Mouse (Mus musculus): ENCODE results near the gene Rab3ip.
A peak's percentile ranks its signal among the peaks of the same experiment; 100 is the strongest.

The Rab3ip gene

DNA sequence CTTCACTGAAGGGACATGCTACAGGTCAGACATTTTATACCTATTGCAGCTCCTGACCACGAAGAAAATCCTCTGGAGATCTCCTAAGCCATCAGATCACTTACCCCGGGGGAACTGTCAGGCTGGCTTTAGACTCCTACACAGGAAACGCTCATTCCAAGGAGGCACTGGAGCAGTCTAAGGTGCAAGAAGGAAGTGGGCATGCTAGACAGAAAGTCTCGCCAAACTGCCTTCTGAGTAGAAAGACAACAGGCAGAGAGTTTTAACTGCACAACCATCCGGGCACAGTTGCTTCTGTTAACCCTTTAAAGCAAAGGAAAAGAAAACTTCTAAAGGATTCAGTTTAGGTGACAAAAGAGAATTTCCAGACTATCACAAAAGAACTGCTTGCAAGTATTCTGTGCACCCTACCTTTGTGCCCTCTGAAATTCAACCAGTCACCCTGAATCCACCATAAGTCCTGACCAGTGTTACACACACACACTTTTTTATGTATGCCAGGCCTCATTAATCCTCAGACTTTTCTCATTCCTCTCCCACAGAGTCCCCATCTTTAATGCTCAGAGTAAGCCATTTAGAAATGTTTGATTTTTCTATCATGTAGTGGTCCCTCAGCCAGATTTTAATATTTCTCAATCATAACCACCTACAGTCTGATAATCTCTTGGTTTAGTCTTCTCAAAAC is 7.4 kb upstream of the Rab3ip start:
- no peak for DNase-seq

- no peak for DNase-seq
These were observed 6.1 kb upstream of the Rab3ip start for GRCm38 (mm10) chr10:116956483-116957158.

DNA sequence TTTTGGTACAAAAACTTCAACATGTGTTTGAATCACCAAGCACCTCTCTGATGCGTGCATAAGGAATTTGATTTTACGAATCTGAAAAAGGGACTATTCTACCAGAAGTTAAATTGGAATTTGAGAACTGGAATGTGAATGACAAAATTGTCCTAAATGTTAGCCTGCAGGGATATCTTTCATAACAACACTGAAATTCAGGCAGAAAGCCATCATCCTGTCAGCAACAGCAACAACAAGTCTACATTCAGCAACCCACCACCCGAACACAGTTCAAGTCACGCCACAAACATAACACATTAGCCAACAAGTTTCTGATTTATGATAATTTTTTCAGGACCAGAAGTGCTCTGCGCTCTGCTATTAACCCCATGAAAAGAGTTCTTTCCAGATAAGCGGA is 4.6 kb upstream of the Rab3ip start:
- DNase-seq, result no peak

DNA sequence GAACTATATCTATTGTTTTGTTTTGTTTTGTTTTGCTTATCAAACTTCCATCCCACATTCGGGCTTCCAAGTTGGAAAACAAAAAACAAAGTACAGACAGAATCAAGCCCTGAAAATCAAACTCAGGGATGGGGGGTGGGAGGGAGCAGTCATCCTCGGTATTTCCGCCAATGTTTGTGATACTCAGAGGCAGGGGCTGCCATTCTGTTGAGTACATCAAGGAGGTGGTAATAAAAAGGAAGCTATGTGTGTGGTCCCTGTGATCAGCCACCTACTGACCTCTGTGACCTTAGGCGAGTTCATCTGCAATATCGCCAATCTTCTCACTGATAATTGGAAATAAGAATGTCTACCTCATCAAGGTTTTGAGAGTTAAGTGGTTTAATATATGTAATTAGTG is 317 bp upstream of the Rab3ip start:
- no peak for DNase-seq

- peak; percentile 33 for DNase-seq
These were observed 1.2 kb downstream of the Rab3ip start for GRCm38 (mm10) chr10:116949111-116950008.

DNA sequence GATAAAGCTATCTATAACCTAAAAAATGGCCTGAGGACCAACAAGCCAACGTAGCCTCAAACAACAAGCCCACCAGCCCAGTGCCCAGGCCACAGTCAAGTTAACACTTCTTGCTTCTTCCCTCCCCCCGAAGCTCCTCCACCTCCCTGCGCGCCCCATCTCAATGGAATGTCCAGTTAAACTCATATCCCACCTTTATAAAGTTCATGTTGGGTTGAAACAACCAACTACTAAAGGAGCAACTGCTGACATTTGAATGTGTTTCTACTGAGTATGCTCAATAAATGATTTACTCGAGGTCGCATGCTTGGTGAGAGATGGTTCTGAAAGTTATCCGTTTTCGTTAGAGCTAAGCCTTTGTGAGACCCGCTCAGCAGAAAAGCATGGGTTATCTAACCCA is 2.2 kb downstream of the Rab3ip start:
- DNase-seq, result no peak

DNA sequence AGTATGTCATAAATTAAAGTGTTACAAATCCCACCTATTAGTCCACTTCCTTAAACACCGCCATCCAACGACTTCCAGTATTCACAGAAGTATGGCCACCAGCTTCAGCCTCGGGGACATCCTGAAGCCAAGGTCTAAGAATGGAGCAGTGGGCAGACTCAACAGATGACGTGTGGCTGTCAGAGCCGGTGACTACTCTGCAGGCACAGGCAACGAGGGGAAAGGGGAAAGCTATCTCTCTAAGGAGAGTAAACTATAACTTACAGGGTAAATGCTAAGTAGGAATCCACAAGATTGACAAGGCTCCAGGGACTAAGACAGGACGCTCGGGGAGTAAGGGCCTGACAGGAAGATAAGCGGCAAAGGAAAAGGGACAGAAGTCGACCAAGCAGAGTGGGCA is 5.6 kb downstream of the Rab3ip start:
- DNase-seq, result no peak

GRCm38 (mm10) chr10:116944144-116944543 is 6.4 kb downstream of the Rab3ip start:
- DNase-seq, result no peak

- peak; percentile 17 for DNase-seq
These were observed 7.5 kb downstream of the Rab3ip start for GRCm38 (mm10) chr10:116943025-116943424.

GRCm38 (mm10) chr10:116935028-116935427 is 15.5 kb downstream of the Rab3ip start:
- no peak for DNase-seq

- no peak for DNase-seq
These were observed 16.8 kb downstream of the Rab3ip start for GRCm38 (mm10) chr10:116933794-116934193.

GRCm38 (mm10) chr10:116932418-116932817 is 18.2 kb downstream of the Rab3ip start:
- no peak for DNase-seq

DNA sequence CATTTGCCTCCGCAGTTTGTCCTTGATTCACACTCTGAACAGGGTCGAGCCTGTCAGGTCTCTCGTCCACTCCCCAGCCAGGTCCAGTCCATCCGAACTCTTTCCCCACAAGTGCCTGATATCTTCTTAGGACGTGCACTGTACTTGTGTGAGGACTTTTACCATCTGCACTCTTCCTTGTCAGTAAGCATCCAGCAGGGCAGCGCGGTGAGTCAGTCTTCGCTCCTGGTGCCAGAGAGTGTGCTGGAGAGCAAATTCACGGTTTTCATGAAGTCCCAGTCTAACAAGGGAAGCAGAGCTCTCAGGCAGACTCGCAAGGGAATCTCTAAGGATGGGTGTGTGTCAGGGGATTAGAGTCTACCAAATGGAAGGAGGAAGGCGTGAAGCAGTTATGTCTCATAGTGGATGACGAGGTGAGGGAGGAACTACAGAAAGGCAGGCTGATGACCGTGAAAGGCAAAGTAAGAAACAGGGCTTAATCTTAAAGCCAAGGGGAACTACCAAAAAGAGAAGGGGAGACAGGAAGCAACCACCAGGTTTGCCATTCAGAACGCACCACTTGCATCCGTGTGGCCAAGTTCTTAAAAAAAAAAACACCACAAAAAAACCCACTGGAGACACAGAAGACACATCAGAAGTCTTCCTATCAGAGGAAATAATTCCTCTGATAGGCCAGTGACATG is 18.9 kb downstream of the Rab3ip start:
- no peak for DNase-seq

- DNase-seq, result no peak
These were observed 19.6 kb downstream of the Rab3ip start for GRCm38 (mm10) chr10:116930936-116931335.

GRCm38 (mm10) chr10:116930506-116930905 is 20.1 kb downstream of the Rab3ip start:
- DNase-seq, result no peak

GRCm38 (mm10) chr10:116928826-116929225 is 21.7 kb downstream of the Rab3ip start:
- no peak for DNase-seq

DNA sequence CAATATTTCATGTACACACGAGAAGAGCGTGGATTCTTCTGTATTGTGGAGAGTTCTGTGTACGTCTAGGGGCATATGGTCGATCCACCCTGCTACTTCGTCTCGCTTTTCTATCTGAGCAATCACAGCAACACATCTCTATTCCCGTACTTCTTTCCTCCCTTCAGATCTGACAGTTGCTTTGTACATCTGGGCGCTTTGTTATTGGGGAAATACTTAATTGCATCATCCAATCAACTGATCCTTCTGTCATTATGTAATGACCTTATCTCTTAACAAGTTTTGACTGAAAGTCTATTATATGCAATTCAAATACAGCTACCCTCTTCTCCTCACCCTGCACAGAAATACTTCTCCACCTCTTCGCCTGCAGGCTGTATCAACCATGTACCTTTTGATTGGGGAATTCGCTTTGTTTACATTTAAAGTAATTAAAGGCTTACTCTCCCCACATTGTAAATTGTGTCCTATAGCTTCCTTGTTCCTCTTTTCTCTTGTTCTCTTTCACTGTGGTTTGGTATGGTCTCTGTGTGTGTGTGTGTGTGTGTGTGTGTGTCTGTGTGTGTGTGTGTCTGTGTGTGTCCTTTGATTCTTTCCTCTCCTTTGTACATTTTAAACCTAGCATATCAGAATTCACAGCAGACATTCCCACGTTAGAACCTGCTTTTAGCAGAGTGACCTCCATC is 24.0 kb downstream of the Rab3ip start:
- no peak for DNase-seq

DNA sequence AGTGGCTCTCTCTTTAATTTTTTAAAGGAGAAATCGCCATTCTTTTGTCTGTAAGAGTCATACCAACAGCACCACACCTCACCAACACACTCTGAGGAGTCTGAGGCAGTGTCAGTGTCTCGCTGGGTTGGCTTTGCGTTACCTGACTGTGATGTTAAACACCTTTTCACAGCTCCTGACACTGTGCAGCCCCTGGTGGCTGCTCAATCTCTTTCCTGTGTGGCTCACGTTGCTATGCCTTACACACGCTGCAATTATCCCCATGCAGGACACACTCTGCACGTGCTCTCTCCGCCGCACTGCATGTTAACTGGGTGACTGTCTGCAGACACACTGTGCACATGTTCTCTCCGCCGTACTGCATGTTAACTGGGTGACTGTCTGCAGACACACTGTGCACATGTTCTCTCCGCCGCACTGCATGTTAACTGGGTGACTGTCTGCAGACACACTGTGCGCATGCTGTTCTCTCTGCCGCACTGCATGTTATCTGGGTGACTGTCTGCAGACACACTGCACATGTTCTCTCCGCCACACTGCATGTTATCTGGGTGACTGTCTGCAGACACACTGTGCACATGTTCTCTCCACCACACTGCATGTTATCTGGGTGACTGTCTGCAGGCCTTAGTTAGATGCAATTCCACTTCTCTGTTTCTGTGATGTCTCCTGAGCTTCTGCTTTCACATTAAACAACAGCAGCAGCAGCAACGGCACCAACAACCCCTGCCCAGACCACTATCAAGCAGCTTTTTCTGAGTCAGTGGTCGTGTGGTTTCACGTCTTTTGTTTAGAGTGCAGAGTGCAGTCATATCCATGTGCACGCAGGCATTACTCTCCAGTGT is 26.7 kb downstream of the Rab3ip start:
- no peak for DNase-seq

DNA sequence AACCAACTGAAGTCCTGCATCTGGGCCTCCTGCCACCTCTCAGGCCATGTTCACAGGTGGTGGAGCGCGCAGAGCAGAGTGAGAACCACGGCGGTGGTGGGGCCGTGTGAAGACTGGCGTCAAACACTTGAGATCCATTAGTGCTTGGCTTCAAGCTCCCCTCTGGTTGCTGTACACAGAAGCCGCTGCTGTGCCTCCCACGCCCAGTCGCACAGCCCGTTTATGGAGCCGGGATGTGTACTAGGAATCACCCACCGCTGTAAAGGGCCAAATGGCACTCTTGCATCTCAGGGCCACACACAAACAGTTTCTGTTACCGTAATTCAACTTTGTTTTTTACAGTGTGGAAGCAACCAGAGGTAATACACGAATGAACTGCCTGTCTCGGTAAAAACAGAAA is 28.4 kb downstream of the Rab3ip start:
- no peak for DNase-seq

DNA sequence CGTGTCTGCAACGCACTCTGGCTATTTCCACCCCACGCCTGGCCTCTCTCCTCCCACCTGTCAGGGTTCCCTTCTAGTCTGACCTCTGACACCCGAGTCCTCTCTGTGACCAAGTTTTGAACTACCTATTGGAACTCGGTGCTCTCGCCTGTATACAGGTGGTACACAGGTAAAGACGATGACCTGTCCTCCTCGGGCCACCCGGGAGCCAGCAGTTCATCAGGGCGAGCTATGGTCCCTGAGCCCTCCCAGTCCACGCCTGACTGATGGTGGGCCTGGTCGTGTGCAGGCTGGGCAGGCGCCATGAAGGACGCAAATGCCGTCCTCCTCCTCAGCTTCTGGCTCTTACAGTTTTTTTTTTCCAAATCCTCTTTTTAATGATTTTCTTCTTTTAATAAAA is 29.2 kb downstream of the Rab3ip start:
- no peak for DNase-seq

DNA sequence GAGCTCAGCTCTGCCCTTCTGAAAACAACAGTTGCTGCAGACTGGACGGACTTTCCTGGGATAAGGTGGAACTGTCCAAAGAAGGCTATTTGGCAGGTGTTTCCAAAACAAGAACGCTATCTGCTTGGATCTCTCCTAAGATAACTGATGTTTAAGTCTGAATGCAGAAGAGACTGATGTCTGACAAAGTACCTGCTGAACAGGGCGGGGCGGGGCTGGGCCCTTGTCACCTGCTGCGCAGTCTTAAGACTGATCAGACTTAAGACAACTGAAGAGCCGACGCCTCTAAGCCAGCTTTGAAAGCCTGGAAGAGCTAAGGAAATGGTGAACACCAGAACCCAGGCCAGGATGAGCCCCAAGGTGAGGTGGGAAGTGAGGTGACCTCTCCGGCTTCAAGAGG is 29.9 kb downstream of the Rab3ip start:
- no peak for DNase-seq

Measured in right cerebral cortex, postnatal 4 days (tissue).